Mouse (Mus musculus): ENCODE measurements around the gene Rab8b. TPM values are rescaled to one million over a fixed set of nuclear protein-coding genes. Genes with fewer than 3 reads are reported as not detected.

The Rab8b gene
- polyA plus RNA-seq, 1 experiment from 2014 or later = 34.8 TPM

GRCm38 (mm10) chr9:66933869-66934808 lies 14.7 kb upstream of the Rab8b start:
- 26% methylated on average over 19 of the region's 19 CpGs for WGBS
- Histone ChIP-seq H3K4me2 (replicated peaks) (0 out of 2 replicates have a peak overlapping the region, but pooled peaks have one; percentile 12), H3K4me3 (no peak overlapping the region), H3K36me3 (no peaks in the 10 kb centered on the region), H3K4me1 (peaks cover 26% of the 10 kb centered on the region), H3K9ac (replicated peaks) (no peak overlapping the region), H3K27me3 (no peaks in the 10 kb centered on the region; the same call in 1 of the 2 replicates), H3K27ac (replicated peaks) (peak overlapping the region; percentile 60), H3K9me3 (no peaks in the 10 kb centered on the region)
- peak; percentile 65 for ATAC-seq (ENCODE audit: low FRiP score, low read depth)

DNA sequence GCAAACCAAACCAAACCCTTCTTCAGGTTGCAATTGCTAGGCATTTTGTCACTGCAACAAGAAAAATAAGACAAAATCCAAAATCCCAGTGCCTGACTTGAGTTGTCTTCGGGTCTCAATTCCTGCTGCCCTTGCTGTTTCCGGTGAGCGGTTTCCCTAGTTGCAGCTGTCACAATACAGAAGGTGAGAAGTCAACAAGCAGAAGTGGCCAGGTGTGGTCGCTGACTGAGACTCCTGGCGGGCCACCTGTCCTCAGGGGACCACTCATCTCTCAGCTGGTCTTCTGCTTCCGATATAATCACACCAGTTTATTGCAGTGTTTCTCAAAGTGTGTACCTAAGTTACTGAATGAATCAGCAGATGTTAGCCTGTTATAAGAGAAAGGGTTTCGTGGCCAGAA lies 10.9 kb upstream of the Rab8b start:
- H3K4me2 ChIP-seq (replicated peaks) = no peak overlapping the region
- H3K27ac ChIP-seq (replicated peaks) = no peak overlapping the region
- 71% methylated on average over 7 of the region's 7 CpGs for WGBS
- peaks cover 26% of the 10 kb centered on the region for H3K4me1 ChIP-seq
- no peak for ATAC-seq (ENCODE audit: low FRiP score, low read depth)
- no peak overlapping the region for H3K4me3 ChIP-seq
- H3K9me3 ChIP-seq = no peaks in the 10 kb centered on the region
- no peaks in the 10 kb centered on the region for H3K36me3 ChIP-seq
- no peaks in the 10 kb centered on the region; the same call in 1 of the 2 replicates for H3K27me3 ChIP-seq
- H3K9ac ChIP-seq (replicated peaks) = no peak overlapping the region

DNA sequence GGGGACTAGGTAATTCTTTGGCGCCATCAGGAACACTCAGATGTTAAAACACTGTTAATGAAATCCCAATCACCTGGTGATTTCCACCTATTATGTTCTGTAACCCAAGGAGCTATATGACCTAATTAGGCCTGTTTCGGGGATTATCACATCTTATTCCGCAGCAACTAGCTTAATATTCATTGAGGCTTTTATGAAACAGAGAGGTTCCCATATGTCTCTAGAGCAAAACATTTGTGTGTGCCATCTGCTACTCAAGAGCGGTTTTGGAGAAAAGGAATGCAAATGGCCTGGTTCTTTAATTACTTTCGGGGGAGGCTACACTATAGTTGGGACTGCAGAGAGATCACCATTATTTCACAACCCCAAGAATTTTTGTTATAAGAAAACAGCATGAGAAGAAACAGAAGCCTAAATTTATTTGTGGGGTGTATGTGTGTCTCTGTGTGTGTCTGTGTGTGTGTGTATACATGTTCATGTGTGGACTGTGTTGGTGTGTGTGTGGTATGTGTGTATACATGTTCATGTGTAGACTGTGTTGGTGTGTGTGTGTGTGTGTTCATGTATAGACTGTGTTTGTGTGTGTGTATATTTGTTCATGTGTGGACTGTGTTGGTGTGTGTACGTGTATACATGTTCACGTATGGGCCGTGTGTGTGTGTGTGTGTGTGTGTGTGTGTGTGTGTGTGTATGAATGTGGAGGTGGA lies 8.4 kb upstream of the Rab8b start:
- peaks cover 5% of the 10 kb centered on the region; the same call in 1 of the 2 replicates for H3K4me1 ChIP-seq
- no peaks in the 10 kb centered on the region for H3K9me3 ChIP-seq
- H3K4me2 ChIP-seq (replicated peaks) = no peak overlapping the region
- H3K4me3 ChIP-seq = no peak overlapping the region
- 61% methylated on average over 8 of the region's 8 CpGs for WGBS
- no peak overlapping the region for H3K9ac ChIP-seq (replicated peaks)
- no peaks in the 10 kb centered on the region for H3K27me3 ChIP-seq
- no peak overlapping the region for H3K27ac ChIP-seq (replicated peaks)
- H3K36me3 ChIP-seq = no peaks in the 10 kb centered on the region
- no peak for ATAC-seq (ENCODE audit: low FRiP score, low read depth)

- H3K4me3 ChIP-seq = no peak overlapping the region
- H3K9ac ChIP-seq (replicated peaks) = no peak overlapping the region
- H3K36me3 ChIP-seq = no peaks in the 10 kb centered on the region
- no peaks in the 10 kb centered on the region for H3K9me3 ChIP-seq
- H3K4me2 ChIP-seq (replicated peaks) = no peak overlapping the region
- 76% methylated on average over 3 of the region's 3 CpGs for WGBS
- H3K27me3 ChIP-seq = no peaks in the 10 kb centered on the region
- no peak for ATAC-seq (ENCODE audit: low FRiP score, low read depth)
- H3K27ac ChIP-seq (replicated peaks) = no peak overlapping the region
- peaks cover 7% of the 10 kb centered on the region; the same call in 1 of the 2 replicates for H3K4me1 ChIP-seq
Measured at GRCm38 (mm10) chr9:66925853-66926252, 6.4 kb upstream of the Rab8b start.

DNA sequence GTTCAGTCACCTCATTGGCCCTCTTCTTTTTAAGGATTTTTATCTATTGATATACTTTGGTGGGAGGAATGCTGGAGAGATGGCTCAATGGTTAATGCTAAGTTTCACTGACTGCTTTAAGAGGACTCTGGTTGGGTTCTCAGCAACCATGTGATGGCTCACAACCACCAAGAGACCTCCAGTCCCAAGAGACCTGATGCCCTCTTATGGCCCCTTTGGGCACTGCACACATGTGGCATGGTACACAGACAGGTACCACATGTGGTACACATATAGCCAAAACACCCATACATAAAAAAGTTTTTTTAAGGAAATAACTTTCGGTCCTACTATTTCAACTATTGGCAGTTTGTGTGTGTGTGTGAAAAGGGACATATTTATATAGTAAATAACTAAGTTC lies 2.6 kb upstream of the Rab8b start:
- no peak overlapping the region for H3K4me2 ChIP-seq (replicated peaks)
- no peaks in the 10 kb centered on the region for H3K9me3 ChIP-seq
- no peak overlapping the region for H3K4me3 ChIP-seq
- no peak overlapping the region for H3K9ac ChIP-seq (replicated peaks)
- no peak overlapping the region for H3K27ac ChIP-seq (replicated peaks)
- no peaks in the 10 kb centered on the region for H3K36me3 ChIP-seq
- 94% methylated on average over 1 of the region's 1 CpGs for WGBS
- ATAC-seq (ENCODE audit: low FRiP score, low read depth) = no peak
- H3K27me3 ChIP-seq = no peaks in the 10 kb centered on the region
- H3K4me1 ChIP-seq = peaks cover 17% of the 10 kb centered on the region

DNA sequence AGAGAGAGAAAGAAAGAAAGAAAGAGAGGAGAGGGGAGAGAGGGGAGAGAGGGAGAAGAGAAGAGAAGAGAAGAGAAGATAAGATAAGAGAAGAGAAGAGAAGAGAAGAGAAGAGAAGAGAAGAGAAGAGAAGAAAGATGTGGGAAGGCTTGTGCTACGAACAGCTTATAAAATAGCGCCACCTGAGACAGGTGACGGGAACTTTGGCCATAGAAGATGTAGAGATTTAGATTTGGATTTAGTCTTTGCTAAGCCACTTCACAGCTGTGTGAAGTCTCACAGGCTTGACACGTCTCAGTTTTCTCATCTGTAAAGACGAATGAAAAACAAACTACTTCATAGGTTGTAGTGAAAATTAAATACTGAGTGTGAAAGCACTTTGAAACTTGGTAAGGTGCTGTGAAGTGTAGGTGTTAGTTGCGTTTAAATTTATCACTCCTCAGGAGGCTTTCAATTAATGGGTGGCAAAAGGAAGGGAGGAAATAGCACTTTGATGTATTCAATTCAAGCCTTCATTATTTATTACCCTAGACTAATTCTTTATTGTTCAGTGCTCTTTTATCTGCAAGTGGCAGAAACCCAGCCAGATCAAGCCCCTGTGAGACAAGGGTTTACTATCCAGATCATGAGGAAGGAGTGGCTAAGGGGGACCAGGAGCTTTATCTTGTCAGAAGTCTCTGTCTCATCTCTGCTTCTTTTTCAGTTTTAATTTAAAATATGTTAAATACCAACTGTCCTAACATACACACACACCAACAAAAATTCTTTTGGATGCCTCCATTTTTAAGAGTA lies 1.2 kb upstream of the Rab8b start:
- peak overlapping the region; percentile 82 for H3K4me2 ChIP-seq (replicated peaks)
- peak overlapping the region; percentile 49; the same call in 1 of the 2 replicates for H3K9ac ChIP-seq (replicated peaks)
- H3K36me3 ChIP-seq = no peaks in the 10 kb centered on the region
- H3K27ac ChIP-seq (replicated peaks) = no peak overlapping the region
- no peaks in the 10 kb centered on the region for H3K27me3 ChIP-seq
- H3K4me1 ChIP-seq = peaks cover 17% of the 10 kb centered on the region
- no peaks in the 10 kb centered on the region for H3K9me3 ChIP-seq
- ATAC-seq (ENCODE audit: low FRiP score, low read depth) = no peak
- H3K4me3 ChIP-seq = peak overlapping the region; percentile 89
- 12% methylated on average over 6 of the region's 6 CpGs for WGBS

GRCm38 (mm10) chr9:66919981-66920380 lies 494 bp upstream of the Rab8b start:
- peak overlapping the region; percentile 71 for H3K27ac ChIP-seq (replicated peaks)
- peaks cover 17% of the 10 kb centered on the region for H3K4me1 ChIP-seq
- no peaks in the 10 kb centered on the region for H3K27me3 ChIP-seq
- peak overlapping the region; percentile 49 for H3K9ac ChIP-seq (replicated peaks)
- H3K36me3 ChIP-seq = no peaks in the 10 kb centered on the region
- peak overlapping the region; percentile 89 for H3K4me3 ChIP-seq
- peak overlapping the region; percentile 82 for H3K4me2 ChIP-seq (replicated peaks)
- WGBS = 1% methylated on average over 14 of the region's 14 CpGs
- no peaks in the 10 kb centered on the region for H3K9me3 ChIP-seq
- ATAC-seq (ENCODE audit: low FRiP score, low read depth) = peak; percentile 48

DNA sequence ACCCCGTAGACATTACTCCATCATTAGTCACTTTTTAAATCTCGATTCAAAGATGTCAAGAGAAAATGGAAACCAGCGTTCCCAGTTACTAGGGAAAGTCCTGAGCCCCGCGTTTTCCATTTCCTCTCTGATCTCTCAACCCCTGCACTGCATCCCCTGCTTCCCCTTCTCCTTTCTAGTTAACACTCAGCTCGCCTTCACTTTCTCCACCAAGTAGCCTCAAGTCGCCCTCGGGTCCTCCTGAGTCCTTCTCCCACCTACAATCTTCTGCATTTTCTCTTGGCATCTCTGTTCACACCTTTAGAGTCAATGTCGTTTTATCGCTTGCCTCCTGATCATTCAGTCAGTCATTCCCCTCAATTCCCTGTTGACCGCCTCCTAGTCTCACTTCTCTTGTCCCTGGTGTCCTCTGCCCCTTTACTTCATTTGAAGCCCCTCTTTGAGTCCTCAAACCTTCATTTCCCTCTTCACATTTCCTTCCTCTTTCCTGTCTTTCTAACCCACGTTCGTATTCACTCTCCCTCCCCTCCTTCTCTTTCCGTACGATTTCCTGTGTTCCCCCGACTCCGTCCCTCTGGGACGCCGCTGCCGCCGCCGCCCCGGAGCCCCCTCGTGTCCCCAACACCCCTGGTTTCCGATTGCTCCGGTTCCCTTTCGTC lies 686 bp downstream of the Rab8b start:
- ATAC-seq (ENCODE audit: low FRiP score, low read depth) = no peak
- Histone ChIP-seq H3K9me3 (no peaks in the 10 kb centered on the region), H3K4me3 (peak overlapping the region; percentile 89), H3K4me2 (replicated peaks) (peak overlapping the region; percentile 82), H3K9ac (replicated peaks) (peak overlapping the region; percentile 91), H3K27ac (replicated peaks) (peak overlapping the region; percentile 89), H3K36me3 (0 out of 2 replicates have a peak, but pooled peaks cover 4% of the 10 kb centered on the region), H3K4me1 (peaks cover 20% of the 10 kb centered on the region), H3K27me3 (no peaks in the 10 kb centered on the region)
- WGBS = 3% methylated on average over 27 of the region's 27 CpGs

- H3K9me3 ChIP-seq = no peaks in the 10 kb centered on the region
- WGBS = 89% methylated on average over 1 of the region's 1 CpGs
- H3K27me3 ChIP-seq = no peaks in the 10 kb centered on the region
- no peak for ATAC-seq (ENCODE audit: low FRiP score, low read depth)
- H3K4me2 ChIP-seq (replicated peaks) = peak overlapping the region; percentile 82
- H3K9ac ChIP-seq (replicated peaks) = no peak overlapping the region
- H3K4me1 ChIP-seq = peaks cover 22% of the 10 kb centered on the region
- H3K27ac ChIP-seq (replicated peaks) = no peak overlapping the region
- 0 out of 2 replicates have a peak, but pooled peaks cover 9% of the 10 kb centered on the region for H3K36me3 ChIP-seq
- H3K4me3 ChIP-seq = no peak overlapping the region; the same call in 1 of the 2 replicates
Measured at GRCm38 (mm10) chr9:66917892-66918255, 1.6 kb downstream of the Rab8b start.

DNA sequence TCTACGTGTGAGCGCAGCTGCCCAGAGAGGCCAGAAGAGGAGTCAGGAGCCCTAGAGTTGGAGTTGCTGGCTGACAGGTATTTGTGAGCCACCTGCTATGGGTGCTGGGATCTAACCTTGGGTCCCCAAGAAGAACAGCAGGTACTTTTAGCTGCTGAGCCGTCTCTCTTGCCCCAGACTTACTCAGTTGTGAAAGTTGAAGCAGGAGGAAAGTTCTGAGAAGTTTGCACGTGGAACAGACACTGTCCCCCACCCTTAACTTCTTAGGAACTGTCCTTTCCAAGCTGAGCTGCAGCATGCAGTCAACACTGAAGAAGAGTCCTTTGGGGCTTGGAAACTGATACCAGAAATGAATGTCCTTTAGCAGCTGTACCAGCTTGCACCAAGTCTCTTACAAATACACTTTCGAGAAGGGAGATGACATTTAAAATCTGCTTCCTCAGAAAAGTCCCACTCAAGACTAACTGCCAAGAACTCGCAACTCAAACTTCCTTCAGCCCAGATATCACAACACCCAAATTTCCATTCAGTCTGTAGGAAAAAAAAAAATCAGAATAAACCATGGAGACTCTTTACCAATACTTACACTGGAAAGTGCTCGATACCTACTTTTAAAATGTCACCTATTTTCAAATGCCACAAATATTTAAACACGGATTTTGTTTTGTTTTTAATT lies 2.1 kb downstream of the Rab8b start:
- H3K36me3 ChIP-seq = 0 out of 2 replicates have a peak, but pooled peaks cover 9% of the 10 kb centered on the region
- no peak overlapping the region for H3K4me3 ChIP-seq
- no peak for ATAC-seq (ENCODE audit: low FRiP score, low read depth)
- no peak overlapping the region for H3K4me2 ChIP-seq (replicated peaks)
- H3K27ac ChIP-seq (replicated peaks) = no peak overlapping the region
- no peaks in the 10 kb centered on the region for H3K27me3 ChIP-seq
- 0 out of 2 replicates have a peak overlapping the region, but pooled peaks have one; percentile 1 for H3K9ac ChIP-seq (replicated peaks)
- no peaks in the 10 kb centered on the region for H3K9me3 ChIP-seq
- WGBS = 95% methylated on average over 8 of the region's 8 CpGs
- H3K4me1 ChIP-seq = peaks cover 28% of the 10 kb centered on the region
